Mouse (Mus musculus) forebrain, embryonic 16.5 days (tissue): ENCODE results near the gene Bpgm. TPM values are rescaled to one million over a fixed set of nuclear protein-coding genes. Genes with fewer than 3 reads are reported as not detected.

Experiments
- ATAC-seq: fragments of 200-750 bp; cut with Nextera tagmentation; 2 replicates; pipeline ENCODE4 v1.8.0; 2017; ENCODE audit warnings: mild to moderate bottlenecking, moderate library complexity
- H3K27ac ChIP-seq: fragments of 300-500 bp; sonication (generic); 2 replicates; pipeline ENCODE4 v1.5.1; 2014; ENCODE audit warnings: low read length, control low read depth
- H3K27me3 ChIP-seq: fragments of 300-500 bp; sonication (generic); replicated peaks from 2 replicates; pipeline ENCODE4 v1.6.1; 2014; ENCODE audit warnings: low read length; ENCODE audit not compliant: control insufficient read depth, insufficient read depth
- H3K36me3 ChIP-seq: fragments of 300-500 bp; sonication (generic); 2 replicates; pipeline ENCODE4 v1.6.1; 2014; ENCODE audit not compliant: control insufficient read depth, insufficient read depth
- H3K4me1 ChIP-seq: fragments of 300-500 bp; sonication (generic); replicated peaks from 2 replicates; pipeline ENCODE4 v1.6.1; 2014; ENCODE audit warnings: low read length; ENCODE audit not compliant: control insufficient read depth, insufficient read depth
- H3K4me2 ChIP-seq: fragments of 300-500 bp; sonication (generic); 2 replicates; pipeline ENCODE4 v1.6.1; 2014; ENCODE audit warnings: mild to moderate bottlenecking, low read length, control low read depth
- H3K4me3 ChIP-seq: fragments of 300-500 bp; sonication (generic); replicated peaks from 2 replicates; pipeline ENCODE4 v1.5.1; 2014; ENCODE audit warnings: mild to moderate bottlenecking, low read length, control low read depth
- H3K9ac ChIP-seq: fragments of 300-500 bp; sonication (generic); replicated peaks from 2 replicates; pipeline ENCODE4 v1.6.1; 2014; ENCODE audit warnings: low read depth, low read length, control low read depth
- H3K9me3 ChIP-seq: fragments of 300-500 bp; sonication (generic); 2 replicates; pipeline ENCODE4 v1.6.1; 2016; ENCODE audit warnings: low read length; ENCODE audit not compliant: control insufficient read depth
- WGBS: fragments of 180-500 bp; shearing (Covaris S2); extraction: QIAGEN DNeasy Blood & Tissue Kit; methylation state at CpG from one replicate; pipeline ENCODE4 v1.1.7; 2014; 5-methylcytosine and 5-hydroxymethylcytosine counted together
- polyA plus RNA-seq: library from polyadenylated mRNA; unstranded; fragments of >200 nt; fragmentation: Nextera tagmentation; extraction: Ambion mirVana; gene quantifications from 2 replicates; pipeline ENCODE4 v1.2.1, GENCODE M21; 2015

Gene Bpgm
- polyA plus RNA-seq, 1 experiment from 2014 or later, result 64.2 TPM

DNA sequence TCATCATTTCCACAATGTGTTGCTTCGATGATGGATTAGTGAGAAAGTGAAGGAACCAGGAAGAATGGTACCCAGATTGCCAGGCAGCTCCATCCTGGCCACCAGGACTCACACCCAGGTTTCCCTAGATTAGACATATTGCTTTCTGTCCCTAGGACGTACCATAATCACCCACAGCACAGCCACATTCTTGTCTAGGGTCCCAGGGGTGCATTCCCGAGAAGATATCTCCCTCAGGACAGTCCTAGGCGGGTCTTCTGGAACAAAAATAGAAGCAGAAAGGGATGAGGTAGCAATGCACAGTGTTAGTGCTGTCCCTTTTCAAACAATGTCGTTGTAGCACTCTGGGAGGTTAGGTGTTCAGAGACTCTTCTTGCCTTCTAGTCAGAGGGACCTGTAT lies 57.9 kb downstream of the Bpgm start:
- 74% methylated on average over 5 of the region's 5 CpGs for WGBS
- Histone ChIP-seq H3K9me3 (no peaks in the 10 kb centered on the region), H3K4me3 (no peak overlapping the region), H3K4me1 (no peaks in the 10 kb centered on the region), H3K27me3 (no peaks in the 10 kb centered on the region), H3K4me2 (no peak overlapping the region), H3K36me3 (no peaks in the 10 kb centered on the region), H3K9ac (no peak overlapping the region), H3K27ac (no peak overlapping the region)
- ATAC-seq, result no peak

DNA sequence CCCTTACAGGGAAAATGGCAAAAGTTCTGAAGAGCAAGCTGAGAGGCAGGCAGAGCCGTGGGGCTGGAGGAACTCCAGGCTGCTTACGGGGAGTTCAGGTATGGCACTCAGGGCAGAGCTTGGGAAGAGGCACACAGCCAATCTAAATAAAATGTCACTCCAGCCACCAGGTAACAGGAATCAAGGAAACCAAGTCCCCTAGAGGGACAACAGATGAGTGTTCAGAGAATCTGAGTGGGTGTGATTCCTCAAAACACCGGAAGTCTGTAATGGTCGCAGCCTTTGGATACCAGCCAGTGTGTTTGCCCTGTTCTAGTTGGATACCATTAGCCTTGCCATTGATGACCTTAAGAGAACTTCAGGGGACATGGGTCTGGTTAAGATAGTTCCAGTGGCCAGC lies 66.9 kb downstream of the Bpgm start:
- Histone ChIP-seq H3K4me3 (no peak overlapping the region), H3K4me1 (peaks cover 8% of the 10 kb centered on the region; the same call in 1 of the 2 replicates), H3K9ac (no peak overlapping the region), H3K27ac (no peak overlapping the region), H3K4me2 (no peak overlapping the region), H3K27me3 (no peaks in the 10 kb centered on the region), H3K36me3 (no peaks in the 10 kb centered on the region), H3K9me3 (no peaks in the 10 kb centered on the region)
- WGBS, result 82% methylated on average over 4 of the region's 4 CpGs
- no peak for ATAC-seq

DNA sequence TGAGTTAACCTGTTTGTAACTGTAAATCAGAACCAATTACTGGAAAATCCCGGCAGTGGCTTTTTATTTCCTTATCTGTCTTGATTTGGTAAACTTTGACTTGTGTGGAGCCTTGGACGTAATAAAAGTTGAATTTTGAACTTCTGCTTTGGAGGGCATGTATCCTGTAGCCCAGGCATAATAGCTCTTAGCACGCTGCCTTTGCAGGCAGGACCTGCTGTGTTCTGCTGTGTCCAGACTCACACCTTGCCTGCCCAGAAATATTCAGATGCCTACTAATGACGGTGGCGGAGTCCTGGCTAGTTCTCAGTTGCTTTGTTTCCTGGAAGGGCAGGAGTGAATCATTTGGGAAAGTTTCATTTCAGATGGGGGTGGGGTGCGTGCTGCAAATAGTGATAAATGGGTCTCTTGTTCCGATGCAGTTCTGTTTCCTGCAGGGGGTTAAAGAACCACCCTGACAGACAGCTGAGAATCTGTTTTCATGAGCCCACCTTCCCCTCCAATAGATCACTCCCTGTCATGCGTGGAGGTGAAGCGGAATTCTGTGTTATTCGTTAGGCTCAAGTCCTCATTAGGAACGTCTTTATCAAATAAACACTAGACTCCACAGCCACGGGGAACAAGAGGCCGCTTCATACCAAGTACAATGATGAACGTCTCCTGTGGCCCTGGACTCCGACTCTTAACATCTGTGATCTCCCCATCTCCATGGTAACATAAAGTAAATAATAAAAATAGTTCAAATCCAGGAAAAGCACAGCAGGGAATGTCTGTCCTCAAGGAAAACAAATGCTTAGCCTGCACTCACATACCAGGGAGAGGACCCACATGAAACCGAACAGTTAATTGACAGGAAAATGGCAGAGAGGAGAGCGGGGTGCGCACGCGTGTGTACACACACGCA lies 67.5 kb downstream of the Bpgm start:
- peaks cover 8% of the 10 kb centered on the region; the same call in 1 of the 2 replicates for H3K4me1 ChIP-seq
- H3K4me2 ChIP-seq, result no peak overlapping the region
- no peaks in the 10 kb centered on the region for H3K9me3 ChIP-seq
- no peak overlapping the region for H3K4me3 ChIP-seq
- H3K27me3 ChIP-seq, result no peaks in the 10 kb centered on the region
- H3K36me3 ChIP-seq, result no peaks in the 10 kb centered on the region
- H3K27ac ChIP-seq, result no peak overlapping the region
- WGBS, result 36% methylated on average over 21 of the region's 21 CpGs
- H3K9ac ChIP-seq, result no peak overlapping the region
- ATAC-seq, result no peak

DNA sequence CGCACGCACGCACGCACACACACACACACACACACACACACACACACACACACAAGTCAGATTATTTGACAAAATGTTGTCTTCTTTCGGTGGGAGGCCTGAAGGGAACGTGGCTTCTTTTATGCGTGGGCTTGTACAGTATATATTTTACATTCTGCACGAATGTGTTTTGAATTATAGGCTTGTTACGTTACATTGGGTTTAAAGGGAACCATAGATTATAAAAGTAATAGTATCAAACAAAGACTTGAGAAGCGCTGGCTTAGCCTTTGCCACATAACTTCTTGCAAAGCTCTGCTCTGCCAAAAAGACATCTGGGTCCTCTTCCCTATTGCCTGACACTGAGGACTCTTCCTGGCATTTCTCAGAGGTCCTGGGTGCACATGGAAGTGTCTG lies 68.2 kb downstream of the Bpgm start:
- Histone ChIP-seq H3K27ac (no peak overlapping the region), H3K4me2 (no peak overlapping the region), H3K9ac (no peak overlapping the region), H3K4me1 (peaks cover 8% of the 10 kb centered on the region; the same call in 1 of the 2 replicates), H3K9me3 (no peaks in the 10 kb centered on the region), H3K27me3 (no peaks in the 10 kb centered on the region), H3K36me3 (no peaks in the 10 kb centered on the region), H3K4me3 (no peak overlapping the region)
- WGBS, result 73% methylated on average over 10 of the region's 10 CpGs
- ATAC-seq, result no peak

DNA sequence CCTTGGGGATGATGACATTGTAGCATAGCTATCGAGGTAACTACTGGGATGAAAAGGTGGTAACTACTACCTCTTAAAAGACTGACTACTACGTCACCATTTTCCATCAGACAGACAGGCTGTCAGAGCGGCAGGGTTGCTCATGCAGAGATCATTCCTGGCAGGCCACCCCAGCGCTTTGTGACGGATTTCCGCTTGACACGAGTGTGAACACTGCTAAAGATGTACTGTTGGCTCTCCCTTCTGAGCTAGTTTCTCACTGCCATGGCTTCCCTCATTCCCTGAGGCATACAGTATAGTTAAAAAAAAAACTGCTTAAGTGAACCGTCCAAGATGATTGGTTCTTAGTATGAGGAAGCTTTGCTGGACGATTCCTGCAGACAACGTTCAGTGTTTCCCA lies 69.3 kb downstream of the Bpgm start:
- Histone ChIP-seq H3K4me2 (no peak overlapping the region), H3K27me3 (no peaks in the 10 kb centered on the region), H3K36me3 (no peaks in the 10 kb centered on the region), H3K4me3 (no peak overlapping the region), H3K4me1 (peaks cover 8% of the 10 kb centered on the region; the same call in 1 of the 2 replicates), H3K27ac (no peak overlapping the region), H3K9me3 (no peaks in the 10 kb centered on the region), H3K9ac (no peak overlapping the region)
- no peak for ATAC-seq
- 56% methylated on average over 10 of the region's 10 CpGs for WGBS

DNA sequence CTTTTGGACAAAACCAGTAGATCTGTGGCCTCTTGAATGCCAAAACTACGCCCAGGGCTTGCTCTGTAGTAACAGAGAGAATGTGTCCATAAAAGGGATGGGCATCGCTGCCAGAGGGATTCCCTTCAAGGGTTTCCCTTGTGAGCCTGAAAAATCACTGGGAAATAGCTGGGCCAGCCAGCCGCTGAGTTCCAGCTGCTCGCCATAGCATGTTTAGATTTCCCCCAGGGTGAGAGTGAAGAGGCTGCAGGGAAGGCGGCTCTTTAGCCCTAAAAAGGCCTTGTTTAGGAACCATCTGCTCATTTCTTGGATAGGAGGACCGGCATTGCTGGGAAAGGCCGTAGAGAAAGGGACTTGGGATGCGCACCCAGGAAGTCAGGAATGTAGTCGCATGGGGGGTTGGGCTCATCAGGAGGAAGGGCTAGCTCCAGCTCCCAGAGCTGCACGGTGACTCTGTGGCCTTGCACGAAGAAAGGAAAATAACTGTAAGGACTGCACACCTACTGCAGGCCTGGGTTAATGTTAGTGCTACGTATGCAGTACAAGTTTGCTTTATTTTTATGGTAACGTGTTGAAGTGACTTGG lies 72.5 kb downstream of the Bpgm start:
- H3K9ac ChIP-seq, result no peak overlapping the region
- no peaks in the 10 kb centered on the region for H3K27me3 ChIP-seq
- no peak overlapping the region for H3K27ac ChIP-seq
- no peaks in the 10 kb centered on the region for H3K36me3 ChIP-seq
- peaks cover 7% of the 10 kb centered on the region; the same call in 1 of the 2 replicates for H3K4me1 ChIP-seq
- ATAC-seq, result no peak
- H3K9me3 ChIP-seq, result no peaks in the 10 kb centered on the region
- H3K4me3 ChIP-seq, result no peak overlapping the region
- no peak overlapping the region for H3K4me2 ChIP-seq
- WGBS, result 64% methylated on average over 13 of the region's 13 CpGs

DNA sequence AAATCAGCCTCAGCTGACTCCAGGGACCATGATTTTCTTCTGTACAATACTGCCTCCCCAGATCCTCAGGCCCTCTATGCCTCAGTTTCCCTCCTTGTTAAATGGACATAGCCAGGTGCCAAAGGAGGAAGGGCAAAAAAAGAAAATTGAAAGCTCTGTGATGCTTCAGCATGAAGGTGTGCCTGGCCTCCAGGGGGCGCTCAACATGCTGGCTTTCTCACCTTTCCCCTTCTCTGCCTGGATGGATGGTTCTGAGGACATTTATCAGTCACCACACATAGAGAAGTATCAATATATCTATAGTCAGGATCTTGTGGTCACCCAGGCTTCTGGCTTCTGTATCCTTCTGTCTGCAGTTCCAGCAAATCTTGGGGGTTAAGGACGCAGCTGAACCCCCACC lies 73.0 kb downstream of the Bpgm start:
- no peaks in the 10 kb centered on the region for H3K36me3 ChIP-seq
- H3K9ac ChIP-seq, result no peak overlapping the region
- no peaks in the 10 kb centered on the region for H3K27me3 ChIP-seq
- 0 out of 2 replicates have a peak, but pooled peaks cover 2% of the 10 kb centered on the region for H3K4me1 ChIP-seq
- H3K27ac ChIP-seq, result no peak overlapping the region
- no peak overlapping the region for H3K4me2 ChIP-seq
- 39% methylated on average over 2 of the region's 2 CpGs for WGBS
- H3K4me3 ChIP-seq, result no peak overlapping the region
- no peak for ATAC-seq
- H3K9me3 ChIP-seq, result no peaks in the 10 kb centered on the region

DNA sequence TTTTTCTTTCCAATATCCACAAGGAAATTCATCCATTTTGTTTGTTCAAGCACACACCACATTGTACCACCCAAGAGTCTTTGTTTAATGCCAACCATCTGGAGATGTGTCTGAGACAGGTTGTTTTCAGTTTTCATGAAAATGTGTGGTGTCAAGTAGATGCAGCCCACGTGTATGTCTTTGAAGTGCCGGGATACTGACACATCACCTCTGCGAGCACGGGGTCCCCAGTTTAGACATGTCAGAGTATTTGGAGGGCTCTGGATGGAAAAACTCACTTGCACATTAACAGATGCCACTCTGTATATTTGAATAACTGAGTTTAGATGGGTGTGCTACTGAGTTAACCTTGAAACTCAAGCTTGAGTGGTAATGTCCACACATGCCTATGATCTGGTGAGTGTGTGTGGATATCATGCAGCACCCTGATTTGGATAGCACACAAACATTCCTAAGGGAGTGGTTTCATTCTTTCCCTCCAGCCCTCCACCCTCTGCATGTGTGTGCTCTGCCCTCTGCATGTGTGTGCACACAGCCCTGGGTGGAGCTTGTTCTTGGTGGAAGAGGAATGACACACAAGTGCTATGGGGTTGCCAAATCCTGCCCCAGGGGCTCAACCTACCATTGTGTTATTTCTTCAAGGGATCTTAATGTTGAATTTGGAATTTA lies 76.6 kb downstream of the Bpgm start:
- Histone ChIP-seq H3K36me3 (no peaks in the 10 kb centered on the region), H3K4me1 (no peaks in the 10 kb centered on the region), H3K4me2 (no peak overlapping the region), H3K4me3 (no peak overlapping the region), H3K9ac (no peak overlapping the region), H3K9me3 (no peaks in the 10 kb centered on the region), H3K27ac (no peak overlapping the region), H3K27me3 (no peaks in the 10 kb centered on the region)
- ATAC-seq, result no peak
- WGBS, result 81% methylated on average over 4 of the region's 4 CpGs

DNA sequence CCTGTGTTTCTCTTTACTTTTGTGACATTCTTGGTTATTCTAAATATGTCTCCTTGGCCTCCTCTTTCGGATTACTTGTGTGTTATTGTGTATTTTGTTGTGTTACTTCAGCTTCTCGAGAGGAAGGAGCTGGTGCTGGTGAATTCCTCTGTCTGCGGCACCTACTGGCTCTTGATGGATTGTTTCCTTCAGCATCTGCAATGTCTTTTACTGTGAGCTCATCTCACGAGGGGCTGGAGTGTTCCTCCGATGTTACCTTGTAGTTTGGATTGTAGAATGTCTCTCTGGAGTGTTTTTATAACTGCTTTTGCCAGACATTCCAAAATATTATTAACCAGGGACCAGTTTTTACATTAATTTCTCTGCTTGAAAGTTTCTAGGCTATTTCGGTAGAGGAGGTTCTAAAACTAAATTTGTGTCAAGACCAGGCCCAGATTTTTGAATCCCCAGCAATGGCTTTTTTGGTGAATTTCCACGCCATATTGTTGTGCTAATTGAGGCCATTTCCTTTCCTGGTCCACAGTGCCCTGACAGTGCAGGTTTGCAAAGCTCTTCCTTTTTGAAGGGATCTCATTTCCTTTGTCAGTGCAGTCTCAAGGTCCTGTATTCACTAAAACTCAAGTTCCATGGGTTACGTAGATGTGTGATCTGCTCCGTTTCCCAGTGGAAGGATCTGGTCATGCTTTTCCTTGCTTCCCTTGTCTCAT lies 78.4 kb downstream of the Bpgm start:
- Histone ChIP-seq H3K9me3 (no peaks in the 10 kb centered on the region), H3K36me3 (no peaks in the 10 kb centered on the region), H3K27me3 (no peaks in the 10 kb centered on the region), H3K4me3 (no peak overlapping the region), H3K9ac (no peak overlapping the region), H3K4me2 (no peak overlapping the region), H3K4me1 (no peaks in the 10 kb centered on the region), H3K27ac (no peak overlapping the region)
- 88% methylated on average over 9 of the region's 9 CpGs for WGBS
- ATAC-seq, result no peak
